Mouse (Mus musculus) testis, adult 2 months (tissue): ENCODE measurements around the gene Krtap13-1. TPM values are rescaled to one million over a fixed set of nuclear protein-coding genes. Genes with fewer than 3 reads are reported as not detected.

Experiments
- H3K27ac ChIP-seq: fragments of 200-500 bp; 2 replicates; pipeline ENCODE4 v1.5.1; 2012; ENCODE audit warnings: low read depth, low read length; ENCODE audit not compliant: control insufficient read depth, insufficient read depth
- H3K27me3 ChIP-seq: fragments of 200-500 bp; 2 replicates; pipeline ENCODE4 v1.6.1; 2012; ENCODE audit warnings: mild to moderate bottlenecking, low read length, moderate library complexity; ENCODE audit not compliant: control insufficient read depth, insufficient read depth
- H3K36me3 ChIP-seq: fragments of 200-500 bp; 2 replicates; pipeline ENCODE4 v1.6.1; 2012; ENCODE audit warnings: mild to moderate bottlenecking, low read length; ENCODE audit not compliant: control insufficient read depth, insufficient read depth
- H3K4me1 ChIP-seq: fragments of 200-500 bp; 2 replicates; pipeline ENCODE4 v1.6.1; 2012; ENCODE audit warnings: low read length; ENCODE audit not compliant: control insufficient read depth, insufficient read depth
- H3K4me3 ChIP-seq: fragments of 200-500 bp; 2 replicates; pipeline ENCODE4 v1.5.1; 2012; ENCODE audit warnings: low read depth, mild to moderate bottlenecking, low read length, moderate library complexity, mixed read lengths; ENCODE audit not compliant: control insufficient read depth
- CTCF ChIP-seq: fragments of 200-500 bp; IDR thresholded peaks from 2 replicates; pipeline ENCODE4 v1.5.1; 2012; ENCODE audit warnings: low read depth, mild to moderate bottlenecking, inconsistent platforms, low read length, moderate library complexity; ENCODE audit not compliant: control insufficient read depth, insufficient read depth, insufficient replicate concordance
- POLR2A ChIP-seq: fragments of 200-500 bp; IDR thresholded peaks from 2 replicates; pipeline ENCODE4 v1.6.1; 2012; ENCODE audit warnings: low read depth, mild to moderate bottlenecking, inconsistent platforms, low read length, moderate library complexity; ENCODE audit not compliant: control insufficient read depth
- polyA plus RNA-seq: library from polyadenylated mRNA; depleted of rRNA; stranded (reverse); fragments of >200 nt; gene quantifications from 2 replicates; pipeline ENCODE4 v1.2.3, GENCODE M21; 2012; rRNA removed

The Krtap13-1 gene
- polyA plus RNA-seq = not detected in 2 replicates

DNA sequence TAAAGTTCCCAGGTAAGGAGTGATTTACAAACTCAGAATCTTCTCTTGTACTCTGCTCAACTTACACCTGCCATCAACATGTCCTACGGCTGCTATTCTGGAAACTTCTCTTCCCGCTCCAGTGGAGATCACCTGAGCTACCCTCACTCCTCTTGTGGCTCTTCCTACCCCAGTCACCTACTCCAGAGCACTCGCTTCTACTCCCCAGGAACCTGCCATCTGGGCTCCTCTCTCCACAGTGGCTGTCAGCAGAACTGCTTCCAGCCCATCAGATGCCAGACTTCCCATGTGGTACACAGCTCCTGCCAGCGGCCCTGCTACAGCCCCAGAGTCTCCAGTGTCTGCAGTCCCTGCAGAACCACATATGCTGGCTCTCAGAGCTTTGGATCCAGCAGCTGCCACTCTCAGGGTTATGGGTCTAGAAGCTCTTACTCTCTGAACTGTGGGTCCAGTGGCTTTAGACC is at the start of gene Krtap13-1:
TSS of gene Krtap13-1 (plus strand) at position 51 of the 464 bp plus-strand sequence.
- Histone ChIP-seq H3K4me3 (no peak within 1 kb of the TSS), H3K27me3 (no peaks in the 10 kb centered on the region), H3K4me1 (no peaks in the 10 kb centered on the region), H3K36me3 (no peaks in the 10 kb centered on the region), H3K27ac (no peak within 1 kb of the TSS)
- TF ChIP-seq CTCF (no peak), POLR2A (no peak)

GRCm38 (mm10) chr16:88679099-88679498 is 49.6 kb upstream of the Krtap13-1 start:
- Histone ChIP-seq H3K4me3 (no peak overlapping the region), H3K36me3 (no peaks in the 10 kb centered on the region), H3K27ac (no peak overlapping the region), H3K27me3 (no peaks in the 10 kb centered on the region), H3K4me1 (peaks cover 3% of the 10 kb centered on the region)
- TF ChIP-seq POLR2A = no peak
- no peak for TF ChIP-seq CTCF

- Histone ChIP-seq H3K27me3 (no peaks in the 10 kb centered on the region), H3K4me1 (peaks cover 3% of the 10 kb centered on the region), H3K27ac (no peak overlapping the region), H3K36me3 (no peaks in the 10 kb centered on the region), H3K4me3 (no peak overlapping the region)
- TF ChIP-seq POLR2A (no peak), CTCF (no peak)
Observed at GRCm38 (mm10) chr16:88681282-88681681, 47.4 kb upstream of the Krtap13-1 start.

- no peaks in the 10 kb centered on the region for H3K36me3 ChIP-seq
- TF ChIP-seq POLR2A (no peak), CTCF (no peak)
- no peak overlapping the region for H3K4me3 ChIP-seq
- H3K4me1 ChIP-seq = no peaks in the 10 kb centered on the region
- no peaks in the 10 kb centered on the region for H3K27me3 ChIP-seq
- no peak overlapping the region for H3K27ac ChIP-seq
Observed at GRCm38 (mm10) chr16:88696256-88696655, 32.4 kb upstream of the Krtap13-1 start.

DNA sequence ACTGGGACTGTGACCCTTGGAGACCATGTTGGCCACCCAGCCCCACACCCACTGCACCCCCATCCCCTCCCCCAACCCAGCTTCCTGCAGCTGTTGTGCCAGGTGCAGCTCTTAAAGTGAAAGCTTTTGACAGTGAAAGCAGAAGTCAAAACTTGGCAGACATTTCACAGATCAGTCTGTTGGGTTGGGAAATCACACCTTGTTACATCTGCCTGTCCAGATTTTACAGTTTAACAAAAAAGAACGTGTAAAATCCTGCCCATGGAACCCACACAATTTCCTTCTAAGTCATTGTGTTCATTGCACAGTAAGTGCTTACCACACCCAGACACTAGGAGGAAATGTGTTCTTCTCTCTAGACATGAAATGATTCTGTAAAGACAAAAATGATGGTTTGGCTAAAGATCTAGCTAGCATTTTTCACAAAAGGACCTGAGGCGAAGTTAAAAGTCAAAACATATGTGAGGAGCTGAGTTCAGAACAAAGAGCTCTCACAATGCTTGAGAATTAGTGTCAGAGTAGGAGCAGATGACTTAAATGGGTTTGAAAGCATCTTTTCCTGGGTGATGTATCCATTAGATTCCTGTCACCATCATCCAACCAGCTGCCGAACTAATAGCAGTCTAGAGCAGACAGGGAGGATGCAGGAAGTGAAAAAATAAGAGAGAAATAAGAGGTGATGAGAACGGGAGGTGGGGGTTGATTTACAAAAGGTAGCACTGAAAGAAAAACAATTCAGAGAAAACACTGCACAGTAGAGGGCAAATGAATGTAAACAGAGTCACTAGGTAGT is 27.4 kb upstream of the Krtap13-1 start:
- no peaks in the 10 kb centered on the region for H3K36me3 ChIP-seq
- H3K27me3 ChIP-seq = no peaks in the 10 kb centered on the region
- no peak overlapping the region for H3K27ac ChIP-seq
- no peak overlapping the region for H3K4me3 ChIP-seq
- TF ChIP-seq CTCF (no peak), POLR2A (no peak)
- no peaks in the 10 kb centered on the region for H3K4me1 ChIP-seq

- TF ChIP-seq POLR2A (no peak), CTCF (no peak)
- no peaks in the 10 kb centered on the region for H3K4me1 ChIP-seq
- H3K36me3 ChIP-seq = no peaks in the 10 kb centered on the region
- H3K4me3 ChIP-seq = no peak within 1 kb of the TSS
- H3K27me3 ChIP-seq = no peaks in the 10 kb centered on the region
- no peak within 1 kb of the TSS for H3K27ac ChIP-seq
Observed at GRCm38 (mm10) chr16:88707496-88708012, 21.1 kb upstream of the Krtap13-1 start, which contains the start of gene 2310061N02Rik. TSS of gene 2310061N02Rik (minus strand) at chr16:88707962.

- Histone ChIP-seq H3K4me1 (peaks cover 2% of the 10 kb centered on the region; the same call in 1 of the 2 replicates), H3K27me3 (no peaks in the 10 kb centered on the region), H3K27ac (no peak overlapping the region), H3K36me3 (no peaks in the 10 kb centered on the region), H3K4me3 (no peak overlapping the region)
- TF ChIP-seq POLR2A (no peak), CTCF (no peak)
Observed at GRCm38 (mm10) chr16:88710757-88711156, 17.9 kb upstream of the Krtap13-1 start.
